Mouse (Mus musculus) T-helper 2 cell (primary cell): ENCODE measurements at regions not wholly inside any gene's neighbourhood (a gene's known extent, or its start where the extent isn't known, plus 50 kb on each side); places are given as distances from the start of the nearest gene placed in this dataset.

Source experiments
- in situ Hi-C: fragments of 300-600 bp; cut with MboI, MseI; formaldehyde crosslinking; loops from one replicate; pipeline ENCODE4 v1.15.1; 2025; ENCODE audit warnings: high pct_unique_total_duplicates

DNA sequence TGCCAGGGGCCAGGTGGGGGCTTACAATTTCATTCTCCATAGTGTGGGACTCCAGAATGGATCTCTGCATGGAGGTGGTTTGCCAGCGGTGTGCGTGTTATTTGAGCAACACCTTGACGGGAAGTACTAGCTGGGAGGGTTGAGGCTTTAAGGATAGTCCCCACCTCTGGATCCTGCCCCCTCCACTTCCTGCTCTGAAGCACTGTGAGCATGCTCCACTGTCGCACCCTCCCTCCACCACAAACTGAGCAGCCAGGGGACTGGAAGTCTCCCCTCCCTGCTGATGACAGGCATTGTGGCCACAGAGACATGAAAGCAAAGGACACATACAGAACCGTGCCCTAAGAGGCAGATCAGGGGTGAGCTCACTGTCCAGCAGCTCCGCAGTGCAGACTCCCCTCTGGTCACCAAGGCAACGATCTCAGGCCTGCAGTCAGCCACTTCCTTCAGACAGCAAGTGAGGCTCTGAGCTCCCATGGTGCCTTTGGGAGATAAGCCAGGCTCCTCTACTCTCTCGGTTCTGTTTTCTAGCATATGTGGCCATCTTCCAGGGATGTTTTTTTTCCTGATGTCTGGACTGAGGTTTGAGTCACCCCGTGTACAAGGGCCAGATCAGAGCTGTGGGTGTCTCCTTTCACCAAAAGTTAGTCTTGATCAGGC is 239.7 kb downstream of the Cryba4 start:
- in situ Hi-C loops = no loop called here

DNA sequence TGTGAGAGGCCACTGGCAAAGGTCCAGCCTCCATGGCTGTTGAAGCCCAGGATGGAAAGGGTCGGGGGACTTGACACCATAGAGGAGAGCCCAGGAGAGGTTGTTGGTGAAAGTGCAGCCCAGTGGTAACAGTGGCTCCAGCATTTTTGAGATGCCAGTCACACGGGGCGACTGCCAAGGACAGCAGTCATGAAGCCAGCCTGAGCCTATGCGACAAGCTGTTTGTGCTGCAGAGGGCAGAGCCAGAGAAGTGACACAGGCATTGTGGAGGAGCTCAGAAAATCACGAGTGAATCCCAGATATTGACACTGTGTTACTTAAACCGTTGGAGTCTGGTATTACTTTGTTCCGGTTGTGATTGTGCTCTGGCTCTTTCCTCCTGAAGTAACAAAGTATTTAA is 233.4 kb downstream of the Cryba4 start:
- in situ Hi-C loops = no loop called here

DNA sequence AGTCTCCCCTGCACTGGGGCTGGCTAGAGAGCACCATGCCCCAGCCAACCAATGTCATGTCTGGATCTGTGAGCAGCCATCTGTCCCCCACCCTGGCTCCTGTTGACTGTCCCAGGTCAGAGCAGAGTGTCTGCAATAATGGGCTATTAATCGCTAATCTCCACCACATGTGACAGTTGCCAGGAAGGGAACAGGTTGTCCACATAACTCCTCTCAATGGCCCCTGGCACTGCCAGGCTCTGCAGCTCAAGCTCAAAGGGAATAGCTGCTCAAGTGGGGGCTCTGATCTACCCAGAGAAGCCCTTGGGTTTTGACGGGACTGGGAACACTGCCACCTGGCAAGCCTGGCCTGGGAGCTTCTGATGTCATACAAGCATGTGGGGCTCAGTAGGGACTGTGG is 231.4 kb downstream of the Cryba4 start:
- in situ Hi-C loops = no loop called here

GRCm38 (mm10) chr5:112029955-112030354 is 222.4 kb downstream of the Cryba4 start:
- in situ Hi-C loops = no loop called here

- in situ Hi-C loops = no loop called here
These were observed 220.3 kb downstream of the Cryba4 start for GRCm38 (mm10) chr5:112032036-112032435.

DNA sequence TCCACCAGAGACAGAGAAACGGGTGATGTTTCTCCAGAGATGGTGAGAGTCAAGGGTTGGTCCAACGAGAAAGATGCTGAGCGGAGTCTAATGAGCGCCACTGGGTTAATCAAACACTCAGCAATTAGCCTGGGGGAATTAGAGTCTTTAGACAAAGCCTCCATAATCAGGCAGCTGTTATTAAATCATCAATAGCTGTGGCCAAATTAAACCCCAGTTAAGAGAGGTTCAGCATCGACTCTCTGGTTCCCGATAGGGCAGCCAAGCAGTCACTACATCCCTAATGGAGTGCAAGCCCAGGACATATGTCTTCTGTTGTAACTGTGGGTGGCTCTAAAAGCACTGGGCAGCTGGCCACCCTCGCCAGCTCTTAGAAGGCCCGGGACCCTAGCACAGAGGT is 216.9 kb downstream of the Cryba4 start:
- in situ Hi-C loops = no loop called here

DNA sequence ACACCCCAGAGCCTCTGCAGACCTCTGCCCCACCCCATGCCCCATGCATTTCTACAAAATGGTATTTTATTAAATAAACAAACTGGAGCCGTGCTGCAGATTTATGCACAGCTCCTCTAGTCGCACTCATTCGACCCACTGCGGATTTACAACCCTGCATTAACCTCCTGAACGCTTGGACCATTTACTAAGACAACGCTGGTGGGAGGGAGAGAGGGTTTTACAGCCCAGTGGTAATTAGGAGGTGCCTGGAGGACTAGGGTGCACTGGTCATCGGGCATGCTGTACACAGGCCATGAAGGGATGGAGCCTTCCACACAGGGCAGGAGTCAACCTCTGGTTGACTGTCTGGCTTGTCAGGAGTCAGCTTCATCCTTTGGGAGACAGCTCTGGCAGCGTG is 215.2 kb downstream of the Cryba4 start:
- in situ Hi-C loops = no loop called here

DNA sequence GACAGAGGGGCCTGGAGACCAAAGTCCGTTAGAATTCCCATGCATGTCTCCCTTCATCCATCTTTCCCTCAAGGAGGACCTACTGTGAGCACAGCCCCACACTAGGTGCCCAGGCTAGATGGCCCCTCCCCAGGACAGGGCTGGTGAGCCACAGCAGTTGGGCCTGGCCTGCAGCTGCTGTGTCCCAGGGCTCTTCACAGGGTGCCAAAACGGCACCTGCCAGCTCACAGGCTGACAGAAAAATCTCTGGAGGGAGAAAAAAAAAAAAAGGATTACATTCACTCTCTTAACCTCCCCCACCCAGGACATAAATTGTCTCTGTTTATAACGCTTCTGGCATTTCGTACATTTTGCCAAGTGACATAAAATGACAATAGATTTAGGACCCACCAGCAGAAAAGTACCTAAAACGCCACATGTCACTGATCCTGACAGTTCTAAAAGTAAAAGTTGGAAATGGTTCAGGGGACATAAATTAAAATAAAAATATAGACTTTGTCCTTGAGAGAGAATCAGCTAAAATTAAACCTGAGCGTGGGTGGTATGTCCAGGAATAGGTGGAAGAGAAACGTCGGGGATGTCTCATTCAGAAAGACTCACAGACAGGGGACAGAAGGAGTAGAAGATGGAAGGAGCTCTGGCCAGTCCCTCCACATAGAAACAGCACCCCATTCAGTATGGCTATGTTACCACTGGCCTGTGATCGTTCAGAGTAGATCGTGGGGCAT is 212.5 kb downstream of the Cryba4 start:
- in situ Hi-C loops = no loop called here

- in situ Hi-C loops = no loop called here
These were observed 211.6 kb downstream of the Cryba4 start for GRCm38 (mm10) chr5:112040678-112041077.

DNA sequence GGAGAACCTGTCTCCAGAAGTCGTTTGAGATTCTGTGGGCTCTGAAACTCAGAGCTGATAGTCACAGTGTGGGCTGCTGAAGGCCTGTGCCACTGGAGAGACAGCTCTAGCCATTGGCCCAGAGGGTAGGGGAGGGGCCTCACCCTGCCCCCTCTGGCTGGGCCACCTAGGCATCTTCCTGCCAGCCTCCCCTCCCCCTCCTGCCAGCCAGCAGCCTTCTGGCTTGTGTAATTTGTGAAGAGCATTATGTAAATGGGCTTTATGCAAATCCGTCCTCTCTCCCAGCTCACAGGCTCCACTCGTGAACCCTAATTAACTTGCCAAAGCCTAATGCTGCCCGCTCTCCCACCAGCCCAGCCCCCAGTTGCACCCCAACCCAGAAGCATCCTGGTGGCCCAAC is 211.0 kb downstream of the Cryba4 start:
- in situ Hi-C loops = no loop called here

DNA sequence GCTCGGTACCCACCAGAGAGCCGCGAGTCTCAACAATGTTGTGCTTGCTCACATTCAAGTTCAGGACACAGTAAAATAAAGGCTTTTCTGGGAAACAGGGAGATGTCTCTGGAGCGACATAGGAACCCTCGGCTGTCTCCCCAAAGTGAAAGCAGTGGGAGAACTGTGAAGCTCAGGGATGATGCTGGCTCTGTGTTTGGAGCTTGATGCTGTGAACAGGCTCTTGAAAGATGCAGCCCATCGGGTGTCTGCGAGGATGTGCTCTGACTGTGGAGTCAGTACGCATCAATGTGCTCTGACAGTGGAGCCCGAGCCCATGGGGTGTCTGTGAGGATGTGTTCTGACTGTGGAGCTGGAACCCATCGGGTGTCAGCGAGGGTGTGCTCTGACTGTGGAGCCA is 210.1 kb downstream of the Cryba4 start:
- in situ Hi-C loops = no loop called here

DNA sequence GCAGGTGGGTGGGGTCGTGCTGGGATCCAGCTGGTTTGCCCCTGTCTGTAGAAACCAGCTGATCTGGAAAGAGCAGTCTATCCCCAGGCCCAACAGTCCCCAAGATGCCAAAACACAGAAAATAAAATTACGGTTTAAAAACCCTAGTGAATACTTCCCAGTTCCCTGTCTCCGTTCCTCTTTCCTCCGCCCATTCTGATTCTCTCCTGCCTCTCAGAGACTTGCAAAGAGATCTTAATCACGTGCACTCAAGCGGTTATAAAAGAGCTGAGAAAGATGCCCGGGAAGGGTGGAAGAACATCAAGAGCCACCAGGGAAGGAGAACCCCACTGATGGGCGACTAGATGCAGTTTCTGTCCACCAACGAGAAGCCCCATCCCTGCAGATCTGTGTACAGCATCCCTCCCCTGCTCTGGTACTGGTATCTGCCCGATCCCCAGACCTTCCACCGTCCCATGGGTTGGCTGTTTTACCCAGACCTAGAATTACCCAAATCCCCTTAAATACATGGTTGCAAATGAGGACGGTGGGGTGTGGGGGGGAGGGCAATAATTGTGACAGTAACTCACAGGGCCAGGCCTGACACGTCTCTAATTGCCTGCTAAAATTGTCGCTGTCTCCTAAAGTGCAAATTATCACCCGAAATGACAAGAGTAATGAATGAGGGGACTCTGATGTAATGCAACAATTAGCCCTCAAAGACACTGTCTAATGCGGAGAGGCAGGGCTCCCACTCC is 202.1 kb downstream of the Cryba4 start:
- in situ Hi-C loops = no loop called here

- in situ Hi-C loops = no loop called here
These were observed 201.4 kb downstream of the Cryba4 start for GRCm38 (mm10) chr5:112050906-112051305.

DNA sequence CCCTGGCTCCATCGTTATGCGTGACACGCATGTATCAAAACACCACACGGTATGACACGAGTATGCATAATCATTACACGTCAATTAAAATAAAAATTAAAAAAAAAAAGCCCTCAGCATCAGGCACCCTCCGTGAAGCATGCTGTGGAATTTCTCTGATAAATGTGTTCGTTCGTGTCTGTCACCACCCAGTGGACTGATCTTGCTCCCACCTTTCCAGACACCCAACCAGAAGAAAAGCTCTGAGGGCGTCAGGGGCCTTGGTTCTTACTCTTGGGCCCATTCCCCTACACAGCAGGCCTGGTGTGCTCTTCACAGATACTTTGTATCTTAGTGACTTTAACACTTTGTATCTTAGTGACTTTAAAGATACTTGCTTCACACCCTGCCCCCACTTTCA is 200.5 kb downstream of the Cryba4 start:
- in situ Hi-C loops = no loop called here

DNA sequence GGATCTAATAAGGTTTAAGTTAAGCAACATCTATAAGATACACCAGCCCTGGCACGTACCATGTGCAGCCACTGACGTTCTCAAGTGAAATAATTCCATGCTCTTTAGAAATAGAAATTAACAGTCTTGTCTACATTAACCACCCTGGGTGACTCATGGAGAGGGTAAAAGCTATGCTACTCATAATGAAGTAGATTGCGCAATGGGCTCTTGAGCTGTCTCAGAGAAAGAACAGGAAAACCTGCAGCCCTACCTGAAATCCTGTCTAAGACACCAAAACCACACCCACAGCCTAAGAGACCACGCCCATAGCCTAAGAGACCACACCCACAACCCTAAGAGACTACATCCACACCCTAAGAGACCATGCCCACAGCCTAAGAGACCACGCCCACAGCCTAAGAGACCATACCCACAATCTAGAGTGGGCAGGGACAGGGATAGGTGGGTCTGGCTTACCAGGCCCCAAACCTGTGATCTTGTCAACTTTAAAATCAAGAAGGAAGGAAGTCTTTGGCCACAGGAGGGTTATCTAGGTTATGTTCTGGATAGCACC is 198.6 kb downstream of the Cryba4 start:
- in situ Hi-C loops = no loop called here

- in situ Hi-C loops = no loop called here
These were observed 197.3 kb downstream of the Cryba4 start for GRCm38 (mm10) chr5:112055018-112055417.

DNA sequence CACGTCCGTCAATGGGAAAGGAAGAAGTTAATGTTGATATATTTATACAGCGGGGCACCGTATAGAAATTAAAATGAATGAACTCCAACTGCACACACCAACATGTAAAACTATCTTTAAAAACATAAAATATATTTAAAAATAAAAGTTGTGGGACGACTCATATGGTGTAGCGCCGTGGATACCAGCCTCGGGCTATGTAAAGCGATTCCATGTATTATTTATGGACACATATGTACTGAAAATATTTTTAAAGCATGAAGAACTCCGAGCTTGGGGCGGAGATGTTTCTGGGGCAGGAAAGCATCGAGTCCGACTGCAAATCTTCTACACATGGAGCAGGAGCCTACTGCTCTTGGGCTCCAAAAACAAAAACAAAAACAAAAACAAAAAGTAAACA is 182.4 kb downstream of the Cryba4 start:
- in situ Hi-C loops = no loop called here

DNA sequence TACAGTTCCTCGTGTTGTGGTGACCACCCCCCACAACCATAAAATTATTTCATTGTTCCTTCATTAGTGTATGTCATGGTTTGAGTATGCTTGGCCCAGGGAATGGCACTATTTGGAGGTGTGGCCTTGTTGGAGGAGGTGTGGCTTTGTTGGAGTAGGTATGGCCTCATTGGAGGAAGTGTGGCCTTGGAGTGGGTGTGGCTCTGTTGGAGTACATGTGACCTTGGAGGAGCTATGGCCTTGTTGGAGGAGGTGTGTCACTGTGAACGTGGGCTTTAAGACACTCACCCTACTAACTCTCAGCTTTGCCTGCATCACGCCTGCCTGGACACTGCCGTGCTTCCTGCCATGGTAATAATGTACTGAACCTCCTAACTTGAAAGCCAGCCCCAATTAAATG is 179.9 kb downstream of the Cryba4 start:
- in situ Hi-C loops = no loop called here

DNA sequence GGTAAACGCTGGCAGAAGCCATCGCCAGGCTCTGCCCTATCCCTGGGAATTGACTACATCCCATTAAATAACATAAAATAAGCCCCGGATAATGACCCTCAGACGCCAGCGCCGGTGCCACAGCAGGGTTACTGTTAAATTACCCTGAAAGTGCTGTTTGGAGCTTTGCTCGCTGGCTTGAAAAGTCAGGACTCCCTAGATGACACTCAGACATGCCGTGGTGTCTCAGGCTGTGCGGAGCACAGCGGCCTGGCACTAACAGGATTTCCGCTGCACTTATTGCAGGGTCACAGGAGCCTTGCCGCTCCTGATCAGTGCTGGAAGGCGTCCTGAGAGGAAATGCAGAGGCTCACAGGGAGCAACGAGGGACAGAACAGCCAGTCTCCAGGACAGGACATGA is 175.2 kb downstream of the Cryba4 start:
- in situ Hi-C loops = loop anchor here (5.0 kb wide), 1 partner anchor 105 kb away; no protein-coding TSS in a partner anchor

GRCm38 (mm10) chr5:112077840-112078600 is 174.3 kb downstream of the Cryba4 start:
- in situ Hi-C loops = loop anchor here (5.0 kb wide), 1 partner anchor 104 kb away; no protein-coding TSS in a partner anchor

GRCm38 (mm10) chr5:112081006-112081405 is 171.3 kb downstream of the Cryba4 start:
- in situ Hi-C loops = loop anchor here (5.0 kb wide), 1 partner anchor 34 kb away; no protein-coding TSS in a partner anchor
